Mouse (Mus musculus): ENCODE data around the gene Tex13b. TPM values are rescaled to one million over a fixed set of nuclear protein-coding genes. Genes with fewer than 3 reads are reported as not detected.

The Tex13b gene
- polyA plus RNA-seq, 1 experiment, result not detected

- Histone ChIP-seq H3K27ac (ENCODE audit: insufficient read depth, low read length) (no peak overlapping the region), H3K27me3 (ENCODE audit: control insufficient read depth, insufficient read depth, low read length) (no peaks in the 10 kb centered on the region), H3K4me1 (ENCODE audit: control insufficient read depth, insufficient read depth, low read length) (no peaks in the 10 kb centered on the region), H3K4me3 (replicated peaks; ENCODE audit: insufficient read depth, low read depth, low read length) (no peak overlapping the region)
- no peak for DNase-seq
- WGBS, result 80% methylated on average over 17 of the region's 17 CpGs
- no peak for TF ChIP-seq POLR2A (IDR thresholded peaks at IDR 0.05; ENCODE audit: borderline replicate concordance, insufficient read depth, low read length)
- no peak for TF ChIP-seq CTCF (IDR thresholded peaks at IDR 0.05; ENCODE audit: borderline replicate concordance, insufficient read depth, low read depth, low read length)
These were observed 9.1 kb upstream of the Tex13b start for GRCm38 (mm10) chrX:140822295-140822694.

DNA sequence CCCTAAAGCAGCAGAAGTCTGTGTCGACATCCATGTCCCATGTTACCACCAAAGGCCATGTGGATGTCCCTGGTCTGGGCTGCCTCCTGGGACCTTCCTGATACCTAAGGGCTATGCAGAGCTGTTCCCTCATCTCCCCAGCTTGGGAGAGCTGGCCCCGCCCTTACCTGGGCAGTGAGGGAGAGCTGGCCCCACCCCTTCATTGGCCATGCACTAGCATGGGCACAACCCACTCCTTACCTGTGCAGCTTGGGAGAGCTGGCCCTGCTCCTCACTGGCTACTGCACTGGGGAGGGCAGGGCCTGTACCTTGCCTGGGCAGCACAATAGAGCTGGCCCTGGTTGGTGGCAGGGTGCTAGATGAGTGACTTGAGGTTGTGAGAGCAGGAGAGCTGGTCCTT lies 7.9 kb downstream of the Tex13b start:
- TF ChIP-seq CTCF (IDR thresholded peaks at IDR 0.05; ENCODE audit: borderline replicate concordance, insufficient read depth, low read depth, low read length), result no peak
- no peak for TF ChIP-seq POLR2A (IDR thresholded peaks at IDR 0.05; ENCODE audit: borderline replicate concordance, insufficient read depth, low read length)
- no peaks in the 10 kb centered on the region for H3K27me3 ChIP-seq (ENCODE audit: control insufficient read depth, insufficient read depth, low read length)
- H3K4me1 ChIP-seq (ENCODE audit: control insufficient read depth, insufficient read depth, low read length), result no peaks in the 10 kb centered on the region
- DNase-seq, result no peak
- 87% methylated on average over 2 of the region's 2 CpGs for WGBS
- H3K4me3 ChIP-seq (replicated peaks; ENCODE audit: insufficient read depth, low read depth, low read length), result no peak overlapping the region
- H3K27ac ChIP-seq (ENCODE audit: insufficient read depth, low read length), result no peak overlapping the region

DNA sequence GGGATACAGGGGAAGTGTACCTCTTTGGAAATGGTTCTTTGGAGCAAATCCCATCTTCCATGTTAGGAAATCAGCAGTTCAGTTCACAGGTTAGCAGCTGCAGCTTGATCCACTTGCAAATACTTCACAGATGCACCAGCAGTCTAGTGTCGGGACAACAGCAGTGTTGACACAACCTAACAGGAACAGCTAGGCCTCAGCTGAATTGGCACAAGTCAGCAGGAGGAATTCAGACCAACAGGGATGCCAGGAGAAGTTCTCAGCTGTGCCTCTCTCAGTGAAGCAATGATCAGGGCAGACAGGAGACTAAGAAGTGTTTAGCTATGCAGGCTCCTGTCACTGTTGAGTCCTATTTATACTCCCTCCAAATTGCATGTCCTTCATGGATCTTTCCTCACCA lies 43.4 kb downstream of the Tex13b start:
- Histone ChIP-seq H3K4me1 (ENCODE audit: control insufficient read depth, insufficient read depth, low read length) (no peaks in the 10 kb centered on the region), H3K27ac (ENCODE audit: insufficient read depth, low read length) (no peak overlapping the region), H3K27me3 (ENCODE audit: control insufficient read depth, insufficient read depth, low read length) (no peaks in the 10 kb centered on the region), H3K4me3 (replicated peaks; ENCODE audit: insufficient read depth, low read depth, low read length) (no peak overlapping the region)
- 42% methylated on average over 1 of the region's 1 CpGs for WGBS
- DNase-seq, result no peak
- no peak for TF ChIP-seq POLR2A (IDR thresholded peaks at IDR 0.05; ENCODE audit: borderline replicate concordance, insufficient read depth, low read length)

Other genes with a start within 250 kb of the Tex13b start
- gene Tsc22d3, start 212.8 kb downstream of the Tex13b start, polyA plus RNA-seq (2012; rRNA removed), result 155 and 168 TPM in 2 replicates
- 16.3 and 18.1 TPM in 2 replicates for gene Mid2, start 148.8 kb downstream of the Tex13b start, polyA plus RNA-seq (2012; rRNA removed)
- gene Vsig1, start 94.2 kb upstream of the Tex13b start, polyA plus RNA-seq (2012; rRNA removed), result 0.05 and 0.14 TPM in 2 replicates
- gene Psmd10, start 143.3 kb upstream of the Tex13b start, polyA plus RNA-seq (2012; rRNA removed), result 18.1 and 18.3 TPM in 2 replicates
- 11.9 and 12.5 TPM in 2 replicates for gene Atg4a, start 143.5 kb upstream of the Tex13b start, polyA plus RNA-seq (2012; rRNA removed)